ENCODE assay signal across 22 mouse cellular contexts in genomic region chr13:95330507-95330906, GRCm38 (mm10). TPM values are rescaled to one million over a fixed set of nuclear protein-coding genes. Genes with fewer than 3 reads are reported as not detected.
DNase-seq lines count a peak whose midpoint lies in the region; ATAC-seq and TF ChIP-seq lines count a peak whose summit lies in the region.
"Had no signal": no experiment of that assay in that cellular context is flagged by ENCODE, and none has a peak within 500 bp of the region (broad histone marks: within the 10 kb centered on the region; RNA-seq: fewer than 3 reads in every experiment).

No protein-coding gene starts in this region.

- no peak for ATAC-seq in intestine, postnatal 0 days
- ATAC-seq in intestine, embryonic 15.5 days, result no peak
- no peak for ATAC-seq in lung, postnatal 0 days
- ATAC-seq: forebrain, postnatal 0 days; intestine, embryonic 16.5 days had no signal

- WGBS in intestine, postnatal 0 days, result 63% methylated on average over 11 of the region's 11 CpGs
- WGBS in intestine, embryonic 15.5 days, result 67% methylated on average over 11 of the region's 11 CpGs
- 58% methylated on average over 11 of the region's 11 CpGs for WGBS in lung, postnatal 0 days
- 48% methylated on average over 11 of the region's 11 CpGs for WGBS in cerebellum, adult 2 months

- H3K9me3 ChIP-seq in intestine, postnatal 0 days (ENCODE audit: control insufficient read depth), result no peaks in the 10 kb centered on the region
- no peaks in the 10 kb centered on the region for H3K9me3 ChIP-seq in intestine, embryonic 15.5 days
- no peaks in the 10 kb centered on the region for H3K9me3 ChIP-seq in lung, postnatal 0 days (ENCODE audit: low read length)
- H3K9me3 ChIP-seq: forebrain, embryonic 10.5 days; hindbrain, embryonic 15.5 days; limb, embryonic 10.5 days had no signal

- no peak for TF ChIP-seq POLR2A in brain, embryonic 14.5 days (IDR thresholded peaks at IDR 0.05; ENCODE audit: borderline replicate concordance, extremely low read depth, insufficient read depth, insufficient read length, poor library complexity, severe bottlenecking)
- no peak for TF ChIP-seq POLR2A in cerebellum, adult 2 months (IDR thresholded peaks at IDR 0.05; ENCODE audit: borderline replicate concordance, insufficient read depth, low read length)

- no peak for DNase-seq in lung, postnatal 0 days (ENCODE audit: low spot score)
- no peak for DNase-seq in lung, postnatal 4 days
- DNase-seq in ES-CJ7 (ENCODE audit: low read depth, low spot score), result peak; percentile 77
- DNase-seq in brain, embryonic 14.5 days (ENCODE audit: low read depth), result no peak
- no peak for DNase-seq in cerebellum, adult 2 months
- DNase-seq: adrenal gland, adult 8-10 months; cerebellum, adult 8-10 months; forebrain, postnatal 0 days; gastrocnemius, postnatal 14 days; heart, adult 18-20 months; heart, postnatal 14 days; lung, adult 2 months; right cerebral cortex, postnatal 25 days; spleen, adult 18-20 months had no signal

- no peaks in the 10 kb centered on the region for H3K27me3 ChIP-seq in intestine, postnatal 0 days (replicated peaks; ENCODE audit: control insufficient read depth, insufficient read depth, low read length)
- H3K27me3 ChIP-seq in intestine, embryonic 15.5 days (replicated peaks), result no peaks in the 10 kb centered on the region
- no peaks in the 10 kb centered on the region for H3K27me3 ChIP-seq in lung, postnatal 0 days (replicated peaks; ENCODE audit: insufficient read depth, low read length)
- no peaks in the 10 kb centered on the region for H3K27me3 ChIP-seq in cerebellum, adult 2 months (ENCODE audit: control insufficient read depth, insufficient read depth, low read length)
- H3K27me3 ChIP-seq: heart, embryonic 12.5 days; hindbrain, embryonic 15.5 days had no signal

- peaks cover 8% of the 10 kb centered on the region; the same call in 1 of the 2 replicates for H3K4me1 ChIP-seq in intestine, postnatal 0 days (replicated peaks; ENCODE audit: control insufficient read depth, insufficient read depth, low read length)
- H3K4me1 ChIP-seq in intestine, embryonic 15.5 days (replicated peaks), result peaks cover 13% of the 10 kb centered on the region; the same call in 1 of the 2 replicates
- H3K4me1 ChIP-seq in lung, postnatal 0 days (ENCODE audit: insufficient read depth, low read depth, low read length), result peaks cover 11% of the 10 kb centered on the region
- H3K4me1 ChIP-seq in cerebellum, adult 2 months (ENCODE audit: control insufficient read depth, insufficient read depth, low read length), result peaks cover 6% of the 10 kb centered on the region

- no peak overlapping the region for H3K4me2 ChIP-seq in intestine, postnatal 0 days (replicated peaks; ENCODE audit: low read depth)
- no peak overlapping the region for H3K4me2 ChIP-seq in intestine, embryonic 15.5 days (replicated peaks)
- H3K4me2 ChIP-seq in lung, postnatal 0 days (replicated peaks; ENCODE audit: low read depth, low read length), result no peak overlapping the region
- H3K4me2 ChIP-seq: heart, embryonic 12.5 days; hindbrain, embryonic 15.5 days had no signal

- TF ChIP-seq EP300 in lung, postnatal 0 days (IDR thresholded peaks at IDR 0.05), result no peak

- H3K9ac ChIP-seq in intestine, postnatal 0 days (ENCODE audit: low read depth, low read length), result no peak overlapping the region
- no peak overlapping the region for H3K9ac ChIP-seq in intestine, embryonic 15.5 days
- H3K9ac ChIP-seq in lung, postnatal 0 days (replicated peaks; ENCODE audit: low read depth), result no peak overlapping the region
- H3K9ac ChIP-seq: forebrain, postnatal 0 days; heart, embryonic 12.5 days; hindbrain, embryonic 15.5 days had no signal

- no peak overlapping the region for H3K27ac ChIP-seq in intestine, postnatal 0 days (ENCODE audit: low read depth, low read length)
- H3K27ac ChIP-seq in intestine, embryonic 15.5 days, result no peak overlapping the region
- H3K27ac ChIP-seq in lung, postnatal 0 days (ENCODE audit: low read length), result no peak overlapping the region
- H3K27ac ChIP-seq in cerebellum, adult 2 months (ENCODE audit: insufficient read depth, low read length), result no peak overlapping the region
- H3K27ac ChIP-seq: forebrain, embryonic 10.5 days; hindbrain, embryonic 15.5 days; limb, embryonic 10.5 days; macrophage had no signal

- no peak overlapping the region for H3K4me3 ChIP-seq in intestine, postnatal 0 days (ENCODE audit: low read depth, low read length)
- no peak overlapping the region for H3K4me3 ChIP-seq in intestine, embryonic 15.5 days (replicated peaks)
- no peak overlapping the region for H3K4me3 ChIP-seq in lung, postnatal 0 days (ENCODE audit: low read depth, low read length)
- H3K4me3 ChIP-seq in cerebellum, adult 2 months (replicated peaks; ENCODE audit: insufficient read depth, low read depth, low read length), result no peak overlapping the region
- H3K4me3 ChIP-seq: forebrain, embryonic 10.5 days; heart, embryonic 12.5 days; hindbrain, embryonic 15.5 days; limb, embryonic 10.5 days had no signal

- H3K36me3 ChIP-seq in intestine, postnatal 0 days (ENCODE audit: control insufficient read depth, insufficient read depth), result 0 out of 2 replicates have a peak, but pooled peaks cover 3% of the 10 kb centered on the region
- no peaks in the 10 kb centered on the region for H3K36me3 ChIP-seq in intestine, embryonic 15.5 days
- no peaks in the 10 kb centered on the region for H3K36me3 ChIP-seq in lung, postnatal 0 days (ENCODE audit: insufficient read depth, low read length)
- H3K36me3 ChIP-seq: hindbrain, embryonic 15.5 days had no signal

- TF ChIP-seq CTCF in intestine, postnatal 0 days (IDR thresholded peaks at IDR 0.05; ENCODE audit: low read depth), result peak; percentile 46
- TF ChIP-seq CTCF in lung, postnatal 0 days (IDR thresholded peaks at IDR 0.05), result peak; percentile 42
- TF ChIP-seq CTCF in brain, embryonic 14.5 days (IDR thresholded peaks at IDR 0.05; ENCODE audit: borderline replicate concordance, extremely low read depth, insufficient read depth, insufficient read length), result peak; percentile 11; the same call in 1 of the 2 replicates
- TF ChIP-seq CTCF in cerebellum, adult 2 months (IDR thresholded peaks at IDR 0.05; ENCODE audit: borderline replicate concordance, insufficient read depth, low read depth, low read length), result no peak

RNA-seq across cellular contexts. Expression of gene Zbed3, which starts 7.1 kb away (rescaled TPM):
- polyA plus RNA-seq in intestine, postnatal 0 days (2015; fragmentation: Nextera tagmentation; extraction: Ambion mirVana), result 19.6 and 20.9 TPM in 2 replicates
- 49.2 and 53.4 TPM in 2 replicates for polyA plus RNA-seq in intestine, embryonic 15.5 days (2015; fragmentation: Nextera tagmentation; extraction: Ambion mirVana)
- 26.1 and 27.2 TPM in 2 replicates for polyA plus RNA-seq in lung, postnatal 0 days (2015; fragmentation: Nextera tagmentation; extraction: Ambion mirVana)
- polyA plus RNA-seq in brain, embryonic 14.5 days (2012; rRNA removed), result 47.6 and 48.3 TPM in 2 replicates
- polyA plus RNA-seq in cerebellum, adult 2 months (2012; rRNA removed), result 15.6 and 17.4 TPM in 2 replicates

RNA-seq across cellular contexts. Expression of gene Aggf1, which starts 44.6 kb away (rescaled TPM):
- 19.6 and 21.1 TPM in 2 replicates for polyA plus RNA-seq in intestine, postnatal 0 days (2015; fragmentation: Nextera tagmentation; extraction: Ambion mirVana)
- 29.8 and 32.3 TPM in 2 replicates for polyA plus RNA-seq in intestine, embryonic 15.5 days (2015; fragmentation: Nextera tagmentation; extraction: Ambion mirVana)
- polyA plus RNA-seq in lung, postnatal 0 days (2015; fragmentation: Nextera tagmentation; extraction: Ambion mirVana), result 24.2 and 25.8 TPM in 2 replicates
- polyA plus RNA-seq in brain, embryonic 14.5 days (2012; rRNA removed), result 32.2 and 35.6 TPM in 2 replicates
- 39.9 and 40.5 TPM in 2 replicates for polyA plus RNA-seq in cerebellum, adult 2 months (2012; rRNA removed)
